Mouse (Mus musculus) midbrain, embryonic 12.5 days (tissue): ENCODE measurements at regions not wholly inside any gene's neighbourhood (a gene's known extent, or its start where the extent isn't known, plus 50 kb on each side); places are given as distances from the start of the nearest gene placed in this dataset.
"Not testable (repeated sequence)": the region's sequence is repeated elsewhere in the genome, so short reads cannot be mapped to it uniquely, and the experiment has no call there.

Experiments
- ATAC-seq: fragments of 200-750 bp; cut with Nextera tagmentation; 2 replicates; pipeline ENCODE4 v1.8.0; 2017; ENCODE audit warnings: low read depth, moderate TSS enrichment, moderate library complexity; ENCODE audit not compliant: low FRiP score
- H3K27ac ChIP-seq: fragments of 300-500 bp; sonication (generic); replicated peaks from 2 replicates; pipeline ENCODE4 v1.5.1; 2016; ENCODE audit warnings: mild to moderate bottlenecking
- H3K27me3 ChIP-seq: fragments of 300-500 bp; sonication (generic); 2 replicates; pipeline ENCODE4 v1.6.1; 2016; ENCODE audit warnings: mild to moderate bottlenecking
- H3K36me3 ChIP-seq: fragments of 300-500 bp; sonication (generic); 2 replicates; pipeline ENCODE4 v1.6.1; 2016
- H3K4me1 ChIP-seq: fragments of 300-500 bp; sonication (generic); 2 replicates; pipeline ENCODE4 v1.6.1; 2016
- H3K4me2 ChIP-seq: fragments of 300-500 bp; sonication (generic); replicated peaks from 2 replicates; pipeline ENCODE4 v1.6.1; 2016; ENCODE audit warnings: mild to moderate bottlenecking, moderate library complexity
- H3K4me3 ChIP-seq: fragments of 300-500 bp; sonication (generic); 2 replicates; pipeline ENCODE4 v1.5.1; 2016; ENCODE audit warnings: mild to moderate bottlenecking
- H3K9ac ChIP-seq: fragments of 300-500 bp; sonication (generic); replicated peaks from 2 replicates; pipeline ENCODE4 v1.6.1; 2016; ENCODE audit warnings: mild to moderate bottlenecking, moderate library complexity
- H3K9me3 ChIP-seq: fragments of 300-500 bp; sonication (generic); 2 replicates; pipeline ENCODE4 v1.6.1; 2016; ENCODE audit warnings: mild to moderate bottlenecking
- WGBS: fragments of 180-500 bp; shearing (Covaris S2); methylation state at CpG from one replicate; pipeline ENCODE4 v1.1.7; 2016; 5-methylcytosine and 5-hydroxymethylcytosine counted together

GRCm38 (mm10) chr2:149203896-149204295, 186.9 kb upstream of the Gm10750 start:
- Histone ChIP-seq H3K27ac (no peak overlapping the region), H3K4me2 (no peak overlapping the region), H3K27me3 (no peaks in the 10 kb centered on the region), H3K36me3 (no peaks in the 10 kb centered on the region), H3K4me1 (no peaks in the 10 kb centered on the region), H3K9ac (no peak overlapping the region), H3K9me3 (no peaks in the 10 kb centered on the region), H3K4me3 (no peak overlapping the region)
- no peak for ATAC-seq

- Histone ChIP-seq H3K4me3 (no peak overlapping the region), H3K4me2 (no peak overlapping the region), H3K9ac (no peak overlapping the region), H3K27ac (no peak overlapping the region), H3K9me3 (0 out of 2 replicates have a peak, but pooled peaks cover 4% of the 10 kb centered on the region), H3K27me3 (no peaks in the 10 kb centered on the region), H3K4me1 (no peaks in the 10 kb centered on the region), H3K36me3 (no peaks in the 10 kb centered on the region)
- no peak for ATAC-seq
- 76% methylated on average over 1 of the region's 1 CpGs for WGBS
These were observed 178.7 kb upstream of the Gm10750 start for GRCm38 (mm10) chr2:149195736-149196135.

- H3K27me3 ChIP-seq, H3K4me2 ChIP-seq, H3K4me3 ChIP-seq, H3K9ac ChIP-seq, H3K27ac ChIP-seq, H3K4me1 ChIP-seq, H3K36me3 ChIP-seq, H3K9me3 ChIP-seq: not testable (repeated sequence)
- ATAC-seq: peak; percentile 68; the same call in 1 of the 2 replicates
- WGBS: 25% methylated on average over 7 of the region's 7 CpGs
These were observed 141.4 kb upstream of the Gm10750 start for GRCm38 (mm10) chr2:149158434-149158833.

- H3K36me3 ChIP-seq, ATAC-seq, H3K4me2 ChIP-seq, H3K4me1 ChIP-seq, H3K9ac ChIP-seq, H3K27me3 ChIP-seq, H3K4me3 ChIP-seq, H3K27ac ChIP-seq: not testable (repeated sequence)
- WGBS: 89% methylated on average over 1 of the region's 1 CpGs
- 0 out of 2 replicates have a peak, but pooled peaks cover 12% of the 10 kb centered on the region for H3K9me3 ChIP-seq
These were observed 92.5 kb upstream of the Gm10750 start for GRCm38 (mm10) chr2:149109551-149109950.

- H3K27me3 ChIP-seq: no peaks in the 10 kb centered on the region
- H3K36me3 ChIP-seq: no peaks in the 10 kb centered on the region
- WGBS: 53% methylated on average over 3 of the region's 3 CpGs
- H3K9me3 ChIP-seq: no peaks in the 10 kb centered on the region
- no peak overlapping the region for H3K9ac ChIP-seq
- H3K4me1 ChIP-seq: no peaks in the 10 kb centered on the region
- no peak overlapping the region for H3K4me3 ChIP-seq
- H3K4me2 ChIP-seq: no peak overlapping the region
- ATAC-seq: no peak
- H3K27ac ChIP-seq: no peak overlapping the region
These were observed 75.1 kb upstream of the Gm10750 start for GRCm38 (mm10) chr2:149092146-149092545.
